Mouse (Mus musculus) cortical plate, adult 2 months (tissue): ENCODE results near the gene Erich2. TPM values are rescaled to one million over a fixed set of nuclear protein-coding genes. Genes with fewer than 3 reads are reported as not detected.
"Not testable (repeated sequence)": the region's sequence is repeated elsewhere in the genome, so short reads cannot be mapped to it uniquely, and the experiment has no call there.

Source experiments
- H3K27ac ChIP-seq: fragments of 200-500 bp; 2 replicates; pipeline ENCODE4 v1.5.1; 2012; ENCODE audit warnings: low read length, control low read depth, inconsistent platforms; ENCODE audit not compliant: insufficient read depth
- H3K4me1 ChIP-seq: fragments of 200-500 bp; 2 replicates; pipeline ENCODE4 v1.6.1; 2011; ENCODE audit warnings: low read length; ENCODE audit not compliant: control insufficient read depth, insufficient read depth
- H3K4me3 ChIP-seq: fragments of 200-500 bp; 2 replicates; pipeline ENCODE4 v1.5.1; 2011; ENCODE audit warnings: mild to moderate bottlenecking, low read length, control low read depth; ENCODE audit not compliant: insufficient read depth
- CTCF ChIP-seq: fragments of 200-500 bp; IDR thresholded peaks from 2 replicates; pipeline ENCODE4 v1.5.1; 2011; ENCODE audit warnings: mild to moderate bottlenecking, control low read depth, low read length; ENCODE audit not compliant: insufficient read depth; ENCODE audit errors: extremely low read depth
- POLR2A ChIP-seq: fragments of 200-500 bp; IDR thresholded peaks from 2 replicates; pipeline ENCODE4 v1.6.1; 2011; ENCODE audit warnings: mild to moderate bottlenecking, low read length, control low read depth; ENCODE audit not compliant: insufficient read depth; ENCODE audit errors: extremely low read depth
- polyA plus RNA-seq: library from polyadenylated mRNA; depleted of rRNA; stranded (reverse); fragments of >200 nt; gene quantifications from 2 replicates; pipeline ENCODE4 v1.2.3, GENCODE M21; 2012

Erich2 gene
- polyA plus RNA-seq, 1 experiment = 1.3 TPM

- peak; percentile 51 for TF ChIP-seq CTCF
- H3K27ac ChIP-seq, H3K4me1 ChIP-seq, H3K4me3 ChIP-seq: not testable (repeated sequence)
These were observed 29.7 kb downstream of the Erich2 start for GRCm38 (mm10) chr2:70538283-70538682.

GRCm38 (mm10) chr2:70550671-70551070 is 42.1 kb downstream of the Erich2 start:
- Histone ChIP-seq H3K27ac (no peak overlapping the region), H3K4me3 (no peak overlapping the region), H3K4me1 (no peaks in the 10 kb centered on the region)
- TF ChIP-seq CTCF (no peak), POLR2A (no peak)

GRCm38 (mm10) chr2:70551446-70551845 is 42.8 kb downstream of the Erich2 start:
- Histone ChIP-seq H3K4me3 (no peak overlapping the region), H3K4me1 (no peaks in the 10 kb centered on the region), H3K27ac (no peak overlapping the region)
- no peak for TF ChIP-seq CTCF
- no peak for TF ChIP-seq POLR2A

- Histone ChIP-seq H3K4me3 (no peak overlapping the region), H3K4me1 (no peaks in the 10 kb centered on the region), H3K27ac (no peak overlapping the region)
- TF ChIP-seq CTCF = no peak
- TF ChIP-seq POLR2A = no peak
These were observed 43.5 kb downstream of the Erich2 start for GRCm38 (mm10) chr2:70552067-70552598.

- no peak within 1 kb of the TSS for H3K27ac ChIP-seq
- TF ChIP-seq POLR2A (no peak), CTCF (no peak)
- H3K4me3 ChIP-seq = no peak within 1 kb of the TSS
- no peaks in the 10 kb centered on the region for H3K4me1 ChIP-seq
These were observed 44.2 kb downstream of the Erich2 start, which contains the start of gene Gad1 for GRCm38 (mm10) chr2:70552772-70553171. Gene Gad1, plus strand, starts transcription at chr2:70553072.

GRCm38 (mm10) chr2:70553826-70554225 is 45.2 kb downstream of the Erich2 start:
- Histone ChIP-seq H3K27ac (no peak overlapping the region), H3K4me3 (no peak overlapping the region), H3K4me1 (no peaks in the 10 kb centered on the region)
- TF ChIP-seq CTCF (no peak), POLR2A (no peak)

- H3K4me1 ChIP-seq = no peaks in the 10 kb centered on the region
- H3K4me3 ChIP-seq = no peak overlapping the region
- H3K27ac ChIP-seq = no peak overlapping the region
- TF ChIP-seq POLR2A (no peak), CTCF (peak; percentile 84)
These were observed 49.7 kb downstream of the Erich2 start for GRCm38 (mm10) chr2:70558112-70558842.

- Histone ChIP-seq H3K4me1 (no peaks in the 10 kb centered on the region), H3K27ac (no peak overlapping the region), H3K4me3 (no peak overlapping the region)
- TF ChIP-seq POLR2A = no peak
- no peak for TF ChIP-seq CTCF
These were observed 50.3 kb downstream of the Erich2 start for GRCm38 (mm10) chr2:70558843-70559451.

- Histone ChIP-seq H3K4me3 (no peak overlapping the region), H3K27ac (no peak overlapping the region), H3K4me1 (no peaks in the 10 kb centered on the region)
- TF ChIP-seq CTCF (no peak), POLR2A (no peak)
These were observed 50.9 kb downstream of the Erich2 start for GRCm38 (mm10) chr2:70559520-70559919.
